Mouse (Mus musculus): ENCODE results near the gene Col26a1. TPM values are rescaled to one million over a fixed set of nuclear protein-coding genes. Genes with fewer than 3 reads are reported as not detected.

Gene Col26a1
- polyA plus RNA-seq, 1 experiment from 2014 or later, result 63.0 TPM

DNA sequence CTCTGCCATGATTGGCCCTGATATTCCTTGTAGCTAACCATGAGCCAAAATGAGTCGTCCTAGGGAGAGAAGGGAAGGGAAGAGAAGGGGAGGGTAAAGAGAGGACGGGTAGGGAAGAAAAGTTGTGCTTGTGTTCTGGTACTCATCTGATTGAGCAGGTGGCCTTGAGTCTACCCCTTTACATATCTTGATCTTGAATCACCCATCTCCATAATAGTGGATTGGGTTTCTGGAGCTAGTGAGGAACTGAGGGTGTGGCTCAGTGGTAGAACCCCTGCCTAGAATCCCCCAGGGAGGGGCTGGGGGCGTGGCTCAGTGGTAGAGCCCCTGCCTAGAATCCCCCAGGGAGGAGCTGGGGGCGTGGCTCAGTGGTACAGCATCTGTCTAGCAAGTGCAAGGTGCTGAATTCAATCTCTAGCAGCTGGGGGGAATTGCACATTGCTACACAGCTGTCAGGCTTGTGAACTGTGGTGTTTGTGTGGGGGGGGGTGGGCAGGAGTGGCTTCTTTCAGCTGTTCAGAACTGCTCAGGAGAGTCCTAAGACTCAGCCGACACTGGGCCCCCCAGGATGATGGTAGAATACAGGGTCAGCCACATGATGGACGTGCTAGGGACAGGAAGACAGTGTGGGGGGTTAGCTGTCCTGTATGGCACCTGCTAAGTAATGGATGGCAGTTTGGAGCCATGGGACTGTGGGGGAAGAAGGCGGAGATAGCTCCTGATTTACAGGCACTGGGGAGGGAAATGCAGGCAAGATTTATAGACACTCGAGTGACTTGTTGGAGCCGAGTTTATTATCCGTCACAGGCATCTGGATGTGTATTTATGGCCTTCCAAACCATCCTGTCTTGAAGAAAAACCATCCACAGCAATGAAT, 166.1 kb downstream of the Col26a1 start:
- no peak for DNase-seq (ENCODE audit: low spot score)
- ATAC-seq (replicated peaks; ENCODE audit: insufficient number of reproducible peaks, low FRiP score, low TSS enrichment, low read depth), result no peak
- H3K4me3 ChIP-seq (ENCODE audit: low read depth, low read length), result no peak overlapping the region
- 64% methylated on average over 10 of the region's 10 CpGs for WGBS
- H3K9ac ChIP-seq (replicated peaks; ENCODE audit: low read length), result no peak overlapping the region
- H3K9me3 ChIP-seq (replicated peaks; ENCODE audit: control insufficient read depth, low read length), result no peaks in the 10 kb centered on the region
- no peak overlapping the region for H3K4me2 ChIP-seq (ENCODE audit: low read depth, low read length)
- no peaks in the 10 kb centered on the region for H3K36me3 ChIP-seq (replicated peaks; ENCODE audit: control insufficient read depth, insufficient read depth, low read depth, low read length)
- no peaks in the 10 kb centered on the region for H3K27me3 ChIP-seq (ENCODE audit: control insufficient read depth, insufficient read depth, low read length)
- H3K27ac ChIP-seq (replicated peaks; ENCODE audit: low read depth, low read length), result no peak overlapping the region
- no peaks in the 10 kb centered on the region for H3K4me1 ChIP-seq (ENCODE audit: control insufficient read depth, insufficient read depth, low read length)

DNA sequence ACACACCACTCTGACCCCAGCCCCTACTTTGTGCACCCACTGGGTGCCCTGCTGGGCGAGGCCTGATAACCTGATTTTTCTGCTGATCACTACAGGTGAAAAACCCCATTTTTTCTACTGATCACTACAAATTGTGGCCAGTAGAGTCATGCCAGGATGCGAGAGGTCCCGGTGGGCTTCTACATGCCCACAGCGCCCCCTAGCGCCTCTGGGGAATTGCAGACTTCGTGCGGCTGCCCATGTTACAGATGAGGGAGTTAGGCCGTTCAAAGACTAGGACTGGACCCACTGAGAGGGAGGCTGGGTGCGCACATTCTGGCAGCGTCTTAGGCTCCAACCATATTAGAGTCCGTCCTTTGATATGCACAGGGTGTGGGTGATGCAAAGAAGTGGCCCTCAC, 168.1 kb downstream of the Col26a1 start:
- H3K9ac ChIP-seq (replicated peaks; ENCODE audit: low read length), result no peak overlapping the region
- 25% methylated on average over 11 of the region's 11 CpGs for WGBS

GRCm38 (mm10) chr5:136714232-136714875, 168.7 kb downstream of the Col26a1 start:
- Histone ChIP-seq H3K27ac (replicated peaks; ENCODE audit: low read depth, low read length) (no peak overlapping the region), H3K36me3 (replicated peaks; ENCODE audit: control insufficient read depth, insufficient read depth, low read depth, low read length) (no peaks in the 10 kb centered on the region), H3K4me2 (ENCODE audit: low read depth, low read length) (no peak overlapping the region; the same call in 1 of the 2 replicates), H3K4me1 (ENCODE audit: control insufficient read depth, insufficient read depth, low read length) (no peaks in the 10 kb centered on the region), H3K9me3 (replicated peaks; ENCODE audit: control insufficient read depth, low read length) (no peaks in the 10 kb centered on the region), H3K4me3 (ENCODE audit: low read depth, low read length) (no peak overlapping the region), H3K27me3 (ENCODE audit: control insufficient read depth, insufficient read depth, low read length) (no peaks in the 10 kb centered on the region), H3K9ac (replicated peaks; ENCODE audit: low read length) (peak overlapping the region; percentile 18; the same call in 1 of the 2 replicates)
- DNase-seq (ENCODE audit: low spot score), result peak; percentile 31
- ATAC-seq (replicated peaks; ENCODE audit: insufficient number of reproducible peaks, low FRiP score, low TSS enrichment, low read depth), result 0 out of 2 replicates have a peak, but pooled peaks have one; percentile 32
- 25% methylated on average over 32 of the region's 32 CpGs for WGBS

More for the DNA sequence above, 168.1 kb downstream of the Col26a1 start:
- ATAC-seq (replicated peaks; ENCODE audit: insufficient number of reproducible peaks, low FRiP score, low TSS enrichment, low read depth) (no peak), DNase-seq (ENCODE audit: low spot score) (peak; percentile 76)
- Histone ChIP-seq H3K9me3 (replicated peaks; ENCODE audit: control insufficient read depth, low read length) (no peaks in the 10 kb centered on the region), H3K4me3 (ENCODE audit: low read depth, low read length) (no peak overlapping the region), H3K36me3 (replicated peaks; ENCODE audit: control insufficient read depth, insufficient read depth, low read depth, low read length) (no peaks in the 10 kb centered on the region), H3K4me2 (ENCODE audit: low read depth, low read length) (no peak overlapping the region; the same call in 1 of the 2 replicates), H3K27me3 (ENCODE audit: control insufficient read depth, insufficient read depth, low read length) (no peaks in the 10 kb centered on the region), H3K27ac (replicated peaks; ENCODE audit: low read depth, low read length) (no peak overlapping the region), H3K4me1 (ENCODE audit: control insufficient read depth, insufficient read depth, low read length) (no peaks in the 10 kb centered on the region)

DNA sequence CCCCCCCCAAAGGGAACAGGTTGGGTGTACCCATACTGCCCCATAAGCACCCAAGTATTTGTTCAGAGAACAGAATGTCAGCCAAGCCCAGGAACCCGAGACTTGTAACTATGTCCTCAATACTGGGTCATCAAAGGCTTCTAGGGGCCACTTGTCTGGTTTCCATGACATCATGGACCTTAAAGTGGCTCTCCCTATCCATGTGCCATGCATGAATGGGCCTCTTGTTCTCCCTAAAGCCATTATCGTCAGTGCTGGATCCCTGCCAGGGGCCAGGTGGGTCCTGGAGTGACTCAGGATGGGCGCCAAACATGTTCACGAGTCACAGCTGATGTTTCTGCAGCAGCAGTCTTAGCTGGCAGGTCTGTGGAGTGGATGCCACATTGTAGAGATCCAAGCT, 172.3 kb downstream of the Col26a1 start:
- Histone ChIP-seq H3K27me3 (ENCODE audit: control insufficient read depth, insufficient read depth, low read length) (no peaks in the 10 kb centered on the region), H3K4me3 (ENCODE audit: low read depth, low read length) (no peak overlapping the region), H3K9me3 (replicated peaks; ENCODE audit: control insufficient read depth, low read length) (no peaks in the 10 kb centered on the region), H3K4me2 (ENCODE audit: low read depth, low read length) (no peak overlapping the region), H3K27ac (replicated peaks; ENCODE audit: low read depth, low read length) (no peak overlapping the region), H3K9ac (replicated peaks; ENCODE audit: low read length) (no peak overlapping the region), H3K36me3 (replicated peaks; ENCODE audit: control insufficient read depth, insufficient read depth, low read depth, low read length) (no peaks in the 10 kb centered on the region), H3K4me1 (ENCODE audit: control insufficient read depth, insufficient read depth, low read length) (no peaks in the 10 kb centered on the region)
- ATAC-seq (replicated peaks; ENCODE audit: insufficient number of reproducible peaks, low FRiP score, low TSS enrichment, low read depth), result no peak
- no peak for DNase-seq (ENCODE audit: low spot score)
- WGBS, result 51% methylated on average over 4 of the region's 4 CpGs

- WGBS, result 74% methylated on average over 12 of the region's 12 CpGs
Observed at GRCm38 (mm10) chr5:136708116-136708515, 174.9 kb downstream of the Col26a1 start.

DNA sequence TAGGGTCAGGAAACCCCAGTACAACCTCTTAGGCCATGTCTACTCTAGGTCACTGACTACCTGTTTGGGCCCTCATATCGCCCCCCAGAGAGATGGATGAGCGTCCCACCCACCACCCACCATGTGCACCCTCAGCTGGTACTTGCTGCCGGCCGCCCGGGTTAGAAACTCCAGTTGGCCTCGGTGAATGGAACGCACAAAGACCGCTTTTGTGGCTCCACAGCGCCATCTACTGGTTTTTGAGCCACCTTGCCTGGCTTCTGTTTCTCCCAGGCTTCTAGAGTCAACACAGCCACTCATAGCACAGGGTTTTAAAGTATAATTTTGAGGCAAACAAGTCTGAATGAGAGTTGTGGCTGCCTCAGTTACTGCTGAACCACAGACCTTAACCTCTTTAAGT, 176.2 kb downstream of the Col26a1 start:
- ATAC-seq (replicated peaks; ENCODE audit: insufficient number of reproducible peaks, low FRiP score, low TSS enrichment, low read depth) (no peak), DNase-seq (ENCODE audit: low spot score) (peak; percentile 93)

More at GRCm38 (mm10) chr5:136708116-136708515, 174.9 kb downstream of the Col26a1 start:
- Histone ChIP-seq H3K4me2 (ENCODE audit: low read depth, low read length) (no peak overlapping the region), H3K9me3 (replicated peaks; ENCODE audit: control insufficient read depth, low read length) (no peaks in the 10 kb centered on the region), H3K4me3 (ENCODE audit: low read depth, low read length) (no peak overlapping the region), H3K27me3 (ENCODE audit: control insufficient read depth, insufficient read depth, low read length) (no peaks in the 10 kb centered on the region), H3K4me1 (ENCODE audit: control insufficient read depth, insufficient read depth, low read length) (no peaks in the 10 kb centered on the region), H3K27ac (replicated peaks; ENCODE audit: low read depth, low read length) (no peak overlapping the region), H3K9ac (replicated peaks; ENCODE audit: low read length) (no peak overlapping the region), H3K36me3 (replicated peaks; ENCODE audit: control insufficient read depth, insufficient read depth, low read depth, low read length) (no peaks in the 10 kb centered on the region)
- no peak for DNase-seq (ENCODE audit: low spot score)
- no peak for ATAC-seq (replicated peaks; ENCODE audit: insufficient number of reproducible peaks, low FRiP score, low TSS enrichment, low read depth)

DNA sequence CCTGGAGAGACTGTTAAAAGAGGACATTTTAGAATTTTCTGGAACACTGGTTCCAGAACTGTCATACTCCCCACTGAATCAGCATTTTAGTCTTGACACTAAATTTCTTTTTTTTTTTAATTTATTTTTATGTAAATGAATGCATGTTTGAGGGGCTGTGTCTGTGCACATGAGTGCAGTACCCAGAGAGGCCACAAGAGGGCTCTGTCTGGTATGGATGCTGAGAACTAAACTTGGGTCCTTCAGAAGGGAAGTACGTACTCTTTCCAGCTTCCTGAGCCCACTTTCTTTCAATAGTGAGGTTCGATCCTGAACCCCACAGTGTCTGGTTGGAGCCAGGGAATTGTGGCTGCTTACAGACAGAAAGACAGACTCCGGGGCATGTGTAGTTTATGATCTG, 177.5 kb downstream of the Col26a1 start:
- Histone ChIP-seq H3K4me3 (ENCODE audit: low read depth, low read length) (no peak overlapping the region), H3K9ac (replicated peaks; ENCODE audit: low read length) (no peak overlapping the region), H3K4me1 (ENCODE audit: control insufficient read depth, insufficient read depth, low read length) (no peaks in the 10 kb centered on the region), H3K4me2 (ENCODE audit: low read depth, low read length) (no peak overlapping the region), H3K36me3 (replicated peaks; ENCODE audit: control insufficient read depth, insufficient read depth, low read depth, low read length) (no peaks in the 10 kb centered on the region), H3K27ac (replicated peaks; ENCODE audit: low read depth, low read length) (no peak overlapping the region), H3K9me3 (replicated peaks; ENCODE audit: control insufficient read depth, low read length) (no peaks in the 10 kb centered on the region), H3K27me3 (ENCODE audit: control insufficient read depth, insufficient read depth, low read length) (no peaks in the 10 kb centered on the region)
- DNase-seq (ENCODE audit: low spot score), result peak; percentile 40
- ATAC-seq (replicated peaks; ENCODE audit: insufficient number of reproducible peaks, low FRiP score, low TSS enrichment, low read depth), result no peak
- 95% methylated on average over 3 of the region's 3 CpGs for WGBS

More for the DNA sequence above, 176.2 kb downstream of the Col26a1 start:
- Histone ChIP-seq H3K4me2 (ENCODE audit: low read depth, low read length) (no peak overlapping the region), H3K9me3 (replicated peaks; ENCODE audit: control insufficient read depth, low read length) (no peaks in the 10 kb centered on the region), H3K36me3 (replicated peaks; ENCODE audit: control insufficient read depth, insufficient read depth, low read depth, low read length) (no peaks in the 10 kb centered on the region), H3K9ac (replicated peaks; ENCODE audit: low read length) (no peak overlapping the region), H3K4me1 (ENCODE audit: control insufficient read depth, insufficient read depth, low read length) (no peaks in the 10 kb centered on the region), H3K27me3 (ENCODE audit: control insufficient read depth, insufficient read depth, low read length) (no peaks in the 10 kb centered on the region), H3K27ac (replicated peaks; ENCODE audit: low read depth, low read length) (no peak overlapping the region), H3K4me3 (ENCODE audit: low read depth, low read length) (no peak overlapping the region)
- WGBS, result 2% methylated on average over 9 of the region's 9 CpGs

GRCm38 (mm10) chr5:136704151-136704550, 178.9 kb downstream of the Col26a1 start:
- Histone ChIP-seq H3K27me3 (ENCODE audit: control insufficient read depth, insufficient read depth, low read length) (no peaks in the 10 kb centered on the region), H3K4me3 (ENCODE audit: low read depth, low read length) (no peak overlapping the region), H3K36me3 (replicated peaks; ENCODE audit: control insufficient read depth, insufficient read depth, low read depth, low read length) (no peaks in the 10 kb centered on the region), H3K4me2 (ENCODE audit: low read depth, low read length) (no peak overlapping the region), H3K9me3 (replicated peaks; ENCODE audit: control insufficient read depth, low read length) (no peaks in the 10 kb centered on the region), H3K4me1 (ENCODE audit: control insufficient read depth, insufficient read depth, low read length) (no peaks in the 10 kb centered on the region), H3K27ac (replicated peaks; ENCODE audit: low read depth, low read length) (no peak overlapping the region), H3K9ac (replicated peaks; ENCODE audit: low read length) (no peak overlapping the region)
- peak; percentile 31 for DNase-seq (ENCODE audit: low spot score)
- WGBS, result 46% methylated on average over 8 of the region's 8 CpGs
- ATAC-seq (replicated peaks; ENCODE audit: insufficient number of reproducible peaks, low FRiP score, low TSS enrichment, low read depth), result no peak
